Mouse (Mus musculus) embryo, embryonic 11.5 days (tissue): ENCODE measurements around the gene Gins3.

ENCODE experiments used
- DNase-seq: peaks from one replicate; pipeline ENCODE4 v3.0.0-alpha.2; 2012; ENCODE audit warnings: low read depth, low spot score

Gene Gins3

DNA sequence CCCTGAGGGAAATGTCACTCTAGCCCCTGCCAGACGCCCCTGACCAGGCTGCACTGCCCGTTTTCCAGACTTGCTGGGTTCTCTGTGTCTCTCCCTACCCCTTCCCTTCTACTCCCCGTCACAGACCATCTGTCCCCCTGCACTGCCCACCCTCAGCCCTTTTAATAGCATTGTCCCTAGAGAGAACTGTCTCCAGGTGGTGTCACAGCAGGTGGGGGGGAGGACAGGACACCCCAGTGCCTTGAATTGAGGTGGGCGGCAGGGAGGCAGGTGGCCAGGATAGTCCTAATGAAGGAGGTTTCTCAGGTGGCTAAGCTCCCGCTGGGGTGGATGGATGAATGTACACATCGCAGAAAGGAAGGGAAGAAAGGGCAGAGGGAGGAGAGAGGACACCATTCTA is 61.4 kb downstream of the Gins3 start:
- DNase-seq = no peak
